Mouse (Mus musculus) gastrocnemius, postnatal 36 days (tissue): ENCODE measurements around the gene Cd59a. TPM values are rescaled to one million over a fixed set of nuclear protein-coding genes. Genes with fewer than 3 reads are reported as not detected.
"Not testable (repeated sequence)": the region's sequence is repeated elsewhere in the genome, so short reads cannot be mapped to it uniquely, and the experiment has no call there.

Experiments
- DNase-seq, 2 experiments: peaks; one replicate each; pipeline ENCODE4 v3.0.0; 2022
- intact Hi-C: fragments of 180-260 bp; cut with DNase I; formaldehyde crosslinking; loops from one replicate; pipeline ENCODE4 v1.15.1; 2025
- long read RNA-seq, 2 experiments: library from polyadenylated mRNA; stranded (forward); transcript quantifications; one replicate each; pipeline ENCODE4 v2.0.0; 2021
- total RNA-seq, 2 experiments: library from RNA; stranded (reverse); gene quantifications; 2 replicates each; pipeline ENCODE4 v1.2.3; 2021

Gene Cd59a
- 10 to 100 TPM; 19.7 to 22.2 TPM for total RNA-seq
- long read RNA-seq, experiment 1, transcript Cd59a-201 (4 exons, 1,691 nt) = major isoform, 47 of 70 reads
- long read RNA-seq, experiment 1, partial matches to known transcripts = 4 of 70 reads
- long read RNA-seq, experiment 1, other reads (novel, unspliced or antisense) = 15 of 70 reads
- long read RNA-seq, experiment 2, transcript Cd59a-201 (4 exons, 1,691 nt) = major isoform, 31 of 49 reads
- long read RNA-seq, experiment 2, partial matches to known transcripts = 0 of 49 reads
- long read RNA-seq, experiment 2, other reads (novel, unspliced or antisense) = 14 of 49 reads

DNA sequence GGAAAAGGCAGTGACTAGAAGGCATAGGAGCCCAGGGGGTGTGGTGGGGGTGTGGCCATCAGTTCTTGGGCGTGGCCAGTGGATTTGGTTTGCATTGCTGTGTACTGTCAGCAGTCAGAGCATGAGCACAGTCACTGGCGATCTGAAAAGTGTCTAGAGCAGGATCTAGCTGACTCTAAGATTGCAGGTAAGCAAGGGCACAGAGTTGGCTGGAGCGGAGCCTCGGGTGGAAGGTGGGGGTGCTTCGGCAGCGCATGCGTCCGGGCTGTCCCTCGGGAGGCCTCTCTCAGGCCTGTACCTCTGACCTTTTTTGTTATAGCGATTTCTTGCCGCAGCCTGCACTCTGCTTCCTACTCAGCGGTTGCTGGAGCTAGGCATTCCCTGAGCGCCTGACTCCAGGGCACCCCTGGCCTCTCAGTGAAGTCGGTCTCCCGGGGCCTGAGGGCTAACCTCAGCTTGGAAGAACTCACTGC, at the start of gene Cd59a:
TSS of gene Cd59a (plus strand) at position 61 of the 473 bp plus-strand sequence.
- peak; percentile 66 to 72 for DNase-seq

DNA sequence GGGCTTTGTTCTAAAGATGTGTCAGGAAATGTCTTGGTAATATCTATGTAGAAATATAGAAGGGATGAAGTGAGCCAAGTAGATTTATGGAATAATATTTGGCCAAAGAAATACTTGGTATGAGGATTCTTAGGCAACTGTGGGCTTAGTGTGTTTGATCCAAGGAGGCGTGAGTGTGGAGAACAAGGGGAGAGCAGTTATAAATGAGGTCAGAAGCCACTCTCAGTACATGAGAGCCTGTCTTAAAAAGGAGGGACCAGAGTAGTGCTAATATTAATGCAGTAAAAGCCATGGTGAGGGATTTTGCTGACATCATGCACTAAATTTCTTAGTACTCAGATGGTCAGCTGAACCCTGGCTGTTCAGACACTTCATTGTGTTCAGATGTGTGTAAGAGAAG, 37.2 kb upstream of the Cd59a start:
- no peak for DNase-seq
- intact Hi-C loops = no loop called here

More for the DNA sequence above, at the start of gene Cd59a:
- intact Hi-C loops = no loop called here

DNA sequence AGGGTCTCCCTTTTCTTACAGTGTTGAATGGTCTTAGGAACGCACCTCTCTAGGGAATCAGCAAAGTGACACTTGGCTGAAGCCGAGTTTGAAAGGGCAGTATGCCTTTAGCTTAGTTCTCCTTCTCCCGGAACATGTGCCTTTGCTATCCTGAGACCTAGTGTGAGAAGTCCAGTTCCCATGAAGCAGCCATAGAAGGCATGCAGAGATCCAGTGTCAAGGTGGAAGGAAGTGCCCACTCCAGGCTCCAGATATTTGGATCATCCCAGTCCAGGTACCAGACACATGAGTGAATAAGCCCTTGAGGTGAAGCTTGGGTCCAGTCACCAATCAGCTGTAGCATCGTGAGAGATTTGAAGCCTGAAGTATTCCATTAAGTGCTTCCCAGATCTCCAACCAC, 36.6 kb upstream of the Cd59a start:
- DNase-seq = no peak
- intact Hi-C loops = no loop called here

DNA sequence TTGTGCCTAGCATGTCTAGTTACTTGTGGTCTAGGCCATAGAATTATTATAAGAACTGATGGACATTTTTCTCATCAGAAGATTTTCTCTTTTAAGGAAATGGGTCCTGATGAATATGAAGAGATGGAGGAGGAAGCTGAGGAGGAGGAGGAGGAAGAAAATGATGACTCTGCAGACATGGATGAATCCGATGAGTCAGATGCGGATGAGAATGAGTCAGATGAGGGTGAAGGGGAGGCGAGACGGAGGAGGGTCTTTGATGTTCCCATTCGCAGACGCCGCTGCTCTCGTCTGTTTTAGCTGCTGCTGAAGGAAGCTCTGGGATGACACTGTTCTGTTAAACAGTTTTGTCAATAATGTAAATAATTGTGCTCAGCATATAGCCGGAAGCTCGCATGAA, 35.8 kb upstream of the Cd59a start:
- no peak for DNase-seq

DNA sequence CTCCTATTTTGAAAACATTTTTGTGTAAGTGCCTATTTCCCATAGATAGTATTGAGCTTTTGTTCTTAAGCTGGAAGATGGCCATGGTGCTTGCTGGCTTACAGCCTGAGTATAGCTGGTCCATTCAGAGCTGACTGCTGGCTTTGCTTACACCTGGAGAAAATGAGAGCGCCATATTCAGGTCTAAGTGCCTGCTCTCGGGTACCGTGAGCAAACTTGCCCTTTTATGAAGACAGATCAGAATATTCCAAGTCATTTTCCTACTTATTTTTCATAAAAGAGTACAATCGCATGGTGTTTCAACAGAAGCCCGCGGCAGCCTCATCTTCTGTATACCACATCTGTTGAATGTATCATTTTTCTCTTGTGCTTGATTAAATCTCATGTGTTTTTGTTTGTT, 34.6 kb upstream of the Cd59a start:
- intact Hi-C loops = no loop called here
- DNase-seq = no peak

More for the DNA sequence above, 35.8 kb upstream of the Cd59a start:
- intact Hi-C loops = no loop called here

DNA sequence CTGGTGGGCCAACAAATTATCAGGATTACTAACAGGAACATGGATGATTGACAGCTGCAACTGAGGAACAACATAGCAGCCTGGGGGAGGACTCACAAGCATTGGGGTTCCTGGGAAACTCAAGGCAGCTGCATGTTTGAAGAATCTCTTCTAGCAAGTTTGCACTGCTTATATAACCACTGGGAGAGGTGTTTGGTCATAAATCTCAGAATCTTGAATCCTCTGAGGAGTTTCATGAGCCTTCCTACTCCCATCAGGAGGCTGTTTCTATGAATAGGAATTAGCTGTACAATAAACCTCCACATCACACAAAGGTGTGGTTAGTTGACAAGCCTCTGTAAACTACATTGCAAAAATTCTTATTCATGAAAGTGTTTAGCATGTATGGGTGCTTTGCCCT, 32.9 kb upstream of the Cd59a start:
- DNase-seq = no peak
- intact Hi-C loops = no loop called here

DNA sequence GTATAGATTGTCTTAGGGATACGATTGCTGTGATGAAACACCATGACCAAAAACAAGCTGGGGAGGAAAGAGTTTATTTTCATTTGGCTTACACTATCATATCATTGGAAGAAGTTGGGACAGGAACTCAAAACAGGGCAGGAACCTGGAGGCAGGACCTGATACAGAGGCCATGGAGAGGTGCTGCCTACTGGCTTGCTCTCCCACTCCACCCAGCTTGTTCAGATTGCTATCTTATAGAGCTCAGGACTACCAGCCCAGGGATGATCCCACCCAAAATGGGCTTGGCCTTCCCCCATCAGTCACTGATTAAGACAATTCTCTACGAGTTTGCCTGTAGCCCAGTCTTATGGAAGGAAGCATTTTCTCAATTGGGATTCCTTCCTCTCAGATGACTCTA, 31.4 kb upstream of the Cd59a start:
- intact Hi-C loops = no loop called here
- no peak for DNase-seq

DNA sequence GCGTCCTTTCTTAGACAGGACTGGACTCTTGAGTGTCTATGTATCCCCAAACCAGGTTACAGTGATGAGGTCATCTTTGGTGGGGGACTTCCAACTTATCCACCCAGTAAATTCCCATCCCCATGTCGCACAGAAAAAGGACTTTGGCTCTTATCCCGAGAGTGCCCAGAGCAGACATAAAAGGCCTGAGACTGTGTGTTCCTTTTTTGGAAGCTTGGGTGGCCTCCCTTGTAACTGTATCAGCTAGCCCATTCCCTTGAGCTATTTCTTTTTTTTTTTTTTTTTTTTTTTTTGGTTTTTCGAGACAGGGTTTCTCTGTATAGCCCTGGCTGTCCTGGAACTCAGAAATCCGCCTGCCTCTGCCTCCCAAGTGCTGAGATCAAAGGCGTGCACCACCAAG, 30.1 kb upstream of the Cd59a start, which contains the start of gene Gm10912:
TSS of gene Gm10912 (plus strand) at position 301 of the 400 bp plus-strand sequence.
- intact Hi-C loops, DNase-seq: not testable (repeated sequence)

DNA sequence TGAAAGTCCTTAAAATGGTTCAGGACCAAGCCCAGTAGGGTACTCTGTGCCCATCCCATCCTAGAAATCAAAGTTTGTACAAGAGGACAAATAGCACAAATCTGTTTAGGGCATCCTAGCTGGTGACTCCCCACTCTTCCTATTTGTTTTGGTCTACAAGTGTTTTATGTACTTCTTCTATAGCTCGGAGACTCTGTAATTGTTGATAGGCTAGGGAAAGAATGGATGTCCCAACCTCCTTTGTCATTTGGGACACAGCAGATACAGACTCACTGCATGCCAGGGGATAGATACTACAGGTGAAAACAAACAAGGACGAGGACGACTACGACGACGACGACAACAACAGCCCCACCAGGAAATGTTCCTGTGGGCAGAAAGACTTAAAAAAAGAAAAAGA, 27.2 kb upstream of the Cd59a start, which contains the start of gene Gm10799:
TSS of gene Gm10799 (minus strand) at position 101 of the 400 bp plus-strand sequence.
- intact Hi-C loops = loop anchor here (2.0 kb wide), 1 partner anchor 24 kb away; no protein-coding TSS in a partner anchor
- DNase-seq = not testable (repeated sequence)

DNA sequence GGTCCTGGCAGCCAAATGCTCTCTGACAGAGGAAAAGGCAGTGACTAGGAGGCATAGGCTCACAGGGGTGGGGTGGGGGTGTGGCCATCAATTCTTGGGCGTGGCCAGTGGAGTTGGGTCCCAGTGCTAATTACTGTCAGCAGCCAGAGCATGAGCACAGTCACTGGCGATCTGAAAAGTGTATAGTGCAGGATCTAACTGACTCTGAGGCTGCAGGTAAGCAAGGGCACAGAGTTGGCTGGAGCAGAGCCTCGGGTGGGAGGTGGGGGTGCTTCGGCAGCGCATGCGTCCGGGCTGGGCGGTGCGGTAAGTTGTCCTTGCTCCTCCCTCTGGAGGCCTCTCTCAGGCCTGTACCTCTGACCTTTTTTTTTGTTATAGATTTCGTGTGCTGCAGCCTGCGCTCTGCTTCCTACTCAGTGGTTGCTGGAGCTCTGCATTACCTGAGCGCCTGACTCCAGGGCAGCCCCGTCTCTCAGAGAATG, 25.9 kb upstream of the Cd59a start, which contains the start of gene Cd59b:
TSS of gene Cd59b (plus strand) at position 146 of the 482 bp plus-strand sequence.
- peak; percentile 17 to 30 for DNase-seq
- intact Hi-C loops = loop anchor here (2.0 kb wide), 1 partner anchor 23 kb away; no protein-coding TSS in a partner anchor

DNA sequence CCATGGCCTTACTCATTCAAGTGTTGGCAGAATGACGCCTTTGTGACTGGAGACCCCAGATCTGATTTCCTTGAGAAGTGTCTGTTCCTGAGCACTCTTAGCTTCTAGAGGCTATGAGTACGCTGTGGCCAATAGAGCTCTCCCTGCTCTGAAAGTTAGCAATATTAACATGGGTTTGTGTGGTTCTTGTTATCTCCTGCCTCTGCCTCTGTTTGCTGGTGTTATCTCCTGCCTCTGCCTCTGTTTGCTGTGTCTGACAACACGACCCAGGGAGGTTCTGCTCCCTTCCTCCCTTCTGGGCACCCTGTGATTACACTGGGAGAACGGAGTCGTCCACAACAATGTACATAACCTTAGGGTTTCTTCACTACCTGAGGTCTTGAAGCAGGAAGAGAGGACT, 17.3 kb upstream of the Cd59a start:
- DNase-seq, intact Hi-C loops: not testable (repeated sequence)

DNA sequence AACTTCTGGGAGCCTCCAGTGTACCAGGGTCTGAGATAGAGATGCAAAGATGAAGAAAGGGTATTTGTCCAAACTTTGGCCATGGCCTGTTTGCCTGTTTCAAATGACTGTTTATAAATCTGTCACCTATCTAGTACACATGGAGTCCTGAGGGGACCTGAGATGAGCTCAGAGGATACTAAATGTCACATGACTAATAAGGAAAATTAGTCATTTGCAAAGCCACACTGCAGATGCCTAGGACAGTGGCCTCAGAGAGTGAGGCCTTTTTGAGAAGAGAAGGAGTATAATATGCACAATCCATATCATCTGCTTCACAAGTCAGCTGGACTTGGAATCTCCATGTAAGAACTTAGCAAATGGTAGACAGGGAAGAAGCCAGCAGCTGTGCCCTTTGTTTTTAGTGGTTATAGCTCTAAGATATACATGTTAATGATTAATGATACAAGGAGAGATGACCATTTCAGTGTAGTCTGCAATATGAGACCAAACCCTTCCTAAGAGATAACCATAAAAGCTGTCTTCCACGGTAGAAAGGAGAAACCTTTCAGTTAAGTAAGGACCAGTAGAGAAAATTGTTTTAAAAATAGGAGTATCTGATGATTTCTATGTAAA, 14.1 kb upstream of the Cd59a start:
- intact Hi-C loops, DNase-seq: not testable (repeated sequence)

DNA sequence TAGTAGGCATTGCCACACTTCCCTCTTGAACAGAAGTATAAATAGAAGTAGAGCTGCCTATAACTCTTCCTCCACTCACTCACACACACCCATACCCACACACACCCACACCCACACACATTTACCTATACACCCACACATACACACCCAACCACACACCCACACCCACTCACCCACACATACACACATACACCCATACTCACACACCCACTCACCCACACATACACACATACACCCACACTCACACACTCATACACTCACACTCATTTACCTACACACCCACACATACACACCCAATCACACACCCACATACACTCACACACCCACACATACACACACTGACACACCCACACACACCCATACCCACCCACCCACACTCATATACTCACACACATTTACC, 13.1 kb upstream of the Cd59a start:
- DNase-seq = no peak
- intact Hi-C loops = no loop called here

DNA sequence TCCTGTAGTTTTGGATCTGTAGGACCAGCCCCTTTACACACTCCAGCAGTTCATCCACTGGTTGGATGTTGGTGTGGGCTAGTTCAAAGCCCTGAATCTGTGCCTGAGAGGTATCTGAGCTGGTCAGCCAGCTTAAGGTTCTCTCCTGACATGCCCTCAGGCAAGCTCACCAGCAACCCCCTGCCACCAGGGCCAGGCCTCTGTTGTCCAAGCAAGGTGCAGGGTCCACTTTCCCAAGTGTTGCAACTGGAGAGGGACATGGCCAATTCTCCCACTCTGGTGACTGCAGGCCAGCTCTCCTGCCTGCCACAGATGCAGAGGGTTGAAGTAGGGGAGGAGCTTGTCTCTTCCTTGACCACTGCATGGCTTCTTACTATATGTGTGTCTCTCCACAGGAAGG, 11.6 kb upstream of the Cd59a start:
- intact Hi-C loops, DNase-seq: not testable (repeated sequence)

DNA sequence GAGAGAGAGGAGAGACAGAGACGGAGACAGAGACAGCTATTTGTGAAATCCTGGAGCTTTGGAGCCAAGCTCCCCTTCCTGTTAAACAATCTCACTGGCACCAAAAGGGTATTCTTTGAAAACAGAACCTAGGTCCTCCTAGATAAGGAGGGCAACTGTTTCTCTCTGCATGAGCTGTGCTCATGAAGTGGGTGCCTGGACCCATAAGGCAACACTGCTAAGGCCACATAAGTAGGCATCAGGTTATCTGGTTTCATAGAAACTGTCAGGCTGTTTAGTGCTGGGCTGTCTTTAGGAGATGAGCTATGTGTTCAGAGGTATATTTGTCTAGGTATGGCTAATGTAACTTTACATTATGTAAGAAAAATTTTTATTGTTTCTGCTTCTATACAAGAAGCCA, 8.0 kb upstream of the Cd59a start:
- DNase-seq, intact Hi-C loops: not testable (repeated sequence)

DNA sequence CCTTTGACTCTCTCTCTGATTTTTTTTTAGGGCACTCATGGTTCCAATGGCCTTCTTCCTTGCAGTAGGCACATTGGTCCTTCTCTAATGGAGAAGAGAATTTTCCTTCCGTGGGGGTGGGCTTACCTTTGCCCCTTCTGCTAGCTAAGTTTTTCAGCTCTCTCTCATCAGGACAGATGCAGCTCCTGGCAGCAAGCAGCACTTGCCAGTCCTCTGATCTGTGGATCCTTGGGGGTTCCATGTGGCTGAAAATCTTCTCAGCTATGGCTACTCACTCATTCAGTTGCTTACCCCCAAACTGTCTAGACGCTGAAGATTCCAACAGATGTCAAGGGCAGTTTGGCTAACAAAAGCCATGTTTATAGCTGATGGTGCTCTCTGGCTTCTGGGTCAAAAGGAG, 2.3 kb upstream of the Cd59a start:
- no peak for DNase-seq

DNA sequence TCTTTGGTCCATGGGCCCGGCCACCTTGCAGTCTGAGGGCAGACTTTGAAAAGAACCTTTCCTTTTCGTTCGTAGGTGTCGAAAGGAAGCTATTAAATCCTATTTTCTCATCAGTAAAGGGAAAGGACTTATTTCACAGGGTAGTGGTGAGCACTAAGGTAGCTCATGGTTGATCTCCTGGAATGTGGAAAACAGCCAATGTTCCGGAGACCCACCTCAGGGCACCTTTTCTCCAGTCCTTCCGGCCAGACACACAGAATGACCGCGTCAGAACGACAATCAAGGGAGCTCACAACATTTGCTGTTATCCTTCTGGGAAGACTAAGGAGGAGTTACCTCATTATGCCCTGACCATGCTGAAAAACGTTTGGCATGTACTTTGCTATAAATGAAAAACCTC, 655 bp downstream of the Cd59a start:
- intact Hi-C loops = no loop called here
- no peak for DNase-seq

More for the DNA sequence above, 2.3 kb upstream of the Cd59a start:
- intact Hi-C loops = loop anchor here (2.0 kb wide), 1 partner anchor 25 kb away; the partner anchor contains the start of genes Cd59b and Gm10799

DNA sequence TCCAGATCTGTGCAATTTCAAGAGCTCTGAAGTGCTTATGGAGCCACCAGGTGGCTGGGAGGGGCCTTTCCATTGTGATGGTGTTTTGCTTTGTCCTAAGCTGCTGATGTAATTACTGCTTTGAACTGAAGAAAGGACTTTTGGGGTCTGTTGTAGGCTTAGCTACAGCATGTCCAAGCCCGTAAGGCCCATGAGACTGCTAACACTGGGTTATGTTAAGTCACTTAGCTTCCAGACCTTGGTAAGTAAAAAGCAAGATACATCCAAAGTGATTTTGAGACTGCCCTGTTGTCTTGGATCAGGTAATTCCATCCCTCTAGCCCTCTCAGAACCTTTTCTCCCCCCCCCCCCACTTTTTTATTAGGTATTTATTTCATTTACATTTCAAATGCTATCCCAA, 1.2 kb downstream of the Cd59a start:
- intact Hi-C loops, DNase-seq: not testable (repeated sequence)

DNA sequence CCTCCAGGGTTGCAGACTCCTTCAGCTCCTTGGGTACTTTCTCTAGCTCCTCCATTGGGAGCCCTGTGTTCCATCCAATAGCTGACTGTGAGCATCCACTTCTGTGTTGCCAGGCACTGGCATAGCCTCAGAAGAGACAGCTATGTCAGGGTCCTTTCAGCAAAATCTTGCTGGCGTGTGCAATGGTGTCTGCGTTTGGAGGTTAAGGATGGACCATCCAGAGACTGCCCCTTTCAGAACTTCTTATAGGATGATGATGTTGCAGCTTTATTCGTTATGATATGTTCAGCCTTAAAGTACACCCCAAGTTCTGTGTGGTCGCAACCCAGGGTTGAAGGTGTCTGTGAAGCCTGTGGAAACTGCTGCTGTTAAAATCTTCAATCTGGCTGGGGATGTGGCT, 1.8 kb downstream of the Cd59a start:
- not testable (repeated sequence) for DNase-seq

DNA sequence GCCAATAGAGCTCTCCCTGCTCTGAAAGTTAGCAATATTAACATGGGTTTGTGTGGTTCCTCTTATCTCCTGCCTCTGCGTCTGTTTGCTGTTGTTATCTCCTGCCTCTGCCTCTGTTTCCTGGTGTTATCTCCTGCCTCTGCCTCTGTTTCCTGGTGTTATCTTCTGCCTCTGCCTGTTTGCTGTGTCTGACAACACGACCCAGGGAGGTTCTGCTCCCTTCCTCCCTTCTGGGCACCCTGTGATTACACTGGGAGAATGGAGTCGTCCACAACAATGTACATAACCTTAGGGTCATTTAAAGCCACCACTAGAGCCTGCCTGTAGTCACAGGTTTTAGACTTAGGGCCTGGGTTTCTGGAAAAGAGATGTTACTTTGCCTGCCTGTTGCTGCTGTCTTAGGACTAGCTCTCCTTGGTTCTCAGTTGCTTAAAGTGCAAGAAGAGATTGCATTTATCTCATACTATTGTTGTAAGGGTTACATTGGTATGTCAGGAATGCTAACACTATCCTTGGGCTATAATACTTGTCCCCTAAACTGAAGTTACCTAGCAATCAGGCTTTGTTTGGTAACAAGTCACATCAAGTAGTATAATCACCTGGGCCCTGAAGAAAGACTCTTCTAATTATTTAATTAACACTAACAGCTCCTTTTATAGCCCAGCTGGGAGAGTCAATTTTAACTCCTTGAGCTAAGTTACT, 3.1 kb downstream of the Cd59a start:
- intact Hi-C loops = no loop called here
- no peak for DNase-seq

More for the DNA sequence above, 1.8 kb downstream of the Cd59a start:
- intact Hi-C loops = not testable (repeated sequence)

DNA sequence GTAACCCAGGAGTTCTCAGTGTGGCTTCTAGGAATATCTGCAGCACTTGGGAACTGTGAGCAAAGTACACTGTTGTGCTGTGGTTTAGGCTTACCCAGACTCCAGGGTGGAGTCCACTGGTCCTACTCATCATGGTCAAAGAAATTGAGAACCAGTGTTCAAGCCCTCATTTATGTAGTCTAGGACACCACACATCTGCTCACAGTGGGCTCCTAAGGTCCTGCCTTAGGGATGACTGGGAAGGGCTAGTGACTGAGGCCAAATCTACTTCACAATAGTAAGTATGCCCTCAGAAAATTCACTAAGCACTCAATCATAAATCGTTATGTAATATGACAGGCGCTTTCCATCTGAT, 3.6 kb downstream of the Cd59a start:
- no peak for DNase-seq
- intact Hi-C loops = no loop called here
